Mouse (Mus musculus): ENCODE data around the gene Sar1b.

DNA sequence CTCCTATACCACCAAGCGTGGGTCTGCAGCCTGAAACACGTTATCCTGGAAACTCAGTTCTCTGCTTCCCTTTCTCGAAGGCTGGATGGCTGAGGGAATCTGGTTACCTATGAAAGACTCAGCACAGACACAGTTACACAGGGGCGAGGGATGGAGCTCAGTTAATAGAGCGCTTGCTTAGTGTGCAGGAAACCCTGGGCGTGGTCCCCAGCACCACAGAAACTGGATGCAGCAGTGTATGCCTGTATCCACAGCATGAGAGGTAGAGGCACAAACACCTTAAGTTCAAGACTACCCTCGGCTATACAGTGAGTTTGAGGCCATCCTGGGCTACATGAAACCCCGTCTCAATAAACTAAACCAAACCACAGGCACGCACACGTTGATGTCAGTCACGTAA is 76.5 kb downstream of the Sar1b start:
- no peak for TF ChIP-seq CTCF (IDR thresholded peaks at IDR 0.05; ENCODE audit: low read depth, low read length)
- TF ChIP-seq POLR2A (IDR thresholded peaks at IDR 0.05; ENCODE audit: borderline replicate concordance, low read depth, low read length), result no peak

Measured in bone marrow macrophage, adult 2 months (primary cell).